Mouse (Mus musculus): ENCODE results near the gene Tbx1. TPM values are rescaled to one million over a fixed set of nuclear protein-coding genes. Genes with fewer than 3 reads are reported as not detected.

Gene Tbx1
- polyA plus RNA-seq, 2 experiments: 8.7 to 12.1 TPM

DNA sequence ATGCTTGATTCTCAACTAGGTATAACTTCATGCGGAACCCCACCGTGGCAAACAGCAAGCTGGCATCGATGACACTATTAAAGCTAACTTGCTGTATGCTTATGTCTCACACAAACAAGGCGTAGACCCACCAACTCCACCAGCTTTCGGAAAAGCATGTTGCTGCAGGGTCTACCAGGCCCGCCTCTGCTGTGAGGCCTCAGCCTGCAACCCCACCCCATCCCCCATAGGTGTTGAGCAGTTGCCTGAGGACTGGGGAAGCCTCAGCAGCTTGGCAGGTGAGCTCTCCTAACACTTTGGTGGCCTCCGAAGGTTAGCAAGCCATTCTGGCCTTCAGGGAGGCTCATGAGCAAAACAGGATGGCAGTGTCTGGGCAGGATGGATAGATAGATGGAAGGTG lies 21.9 kb downstream of the Tbx1 start:
- 70% methylated on average over 7 of the region's 7 CpGs for WGBS
- DNase-seq (ENCODE audit: low spot score) (no peak), ATAC-seq (ENCODE audit: low FRiP score, low read depth) (no peak)
- Histone ChIP-seq H3K9me3 (ENCODE audit: control insufficient read depth, low read length) (no peaks in the 10 kb centered on the region), H3K4me1 (ENCODE audit: control insufficient read depth, insufficient read depth, low read length) (no peaks in the 10 kb centered on the region), H3K9ac (ENCODE audit: low read depth, low read length, severe bottlenecking) (no peak overlapping the region), H3K27me3 (ENCODE audit: control insufficient read depth, insufficient read depth, low read length) (no peaks in the 10 kb centered on the region), H3K27ac (replicated peaks; ENCODE audit: low read depth, low read length) (no peak overlapping the region), H3K36me3 (ENCODE audit: control insufficient read depth, insufficient read depth, low read length) (no peaks in the 10 kb centered on the region), H3K4me3 (replicated peaks; ENCODE audit: low read length) (no peak overlapping the region), H3K4me2 (replicated peaks; ENCODE audit: low read depth, low read length, severe bottlenecking) (no peak overlapping the region)
- no peak for TF ChIP-seq POLR2A (IDR thresholded peaks at IDR 0.05; ENCODE audit: borderline replicate concordance, extremely low read depth, insufficient read depth, insufficient read length)

DNA sequence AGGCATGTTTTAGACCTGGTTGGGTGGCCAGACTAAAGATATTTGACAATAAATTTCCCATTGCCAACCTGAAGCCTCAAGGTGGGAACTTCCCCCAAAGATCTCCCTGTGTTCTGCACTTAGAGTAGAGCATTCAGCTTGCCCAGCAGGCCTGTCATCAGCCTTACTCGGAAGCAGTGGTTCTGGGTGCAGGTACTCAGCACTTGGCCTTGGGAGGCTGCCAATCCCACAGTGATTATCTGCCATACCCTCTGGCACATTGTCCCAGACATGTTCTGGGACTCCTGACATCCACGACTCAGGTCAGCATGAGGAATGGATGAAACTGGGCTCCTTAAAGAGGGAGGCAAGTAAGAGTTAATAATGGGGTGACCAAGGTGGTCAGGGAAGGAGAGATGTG lies 26.0 kb downstream of the Tbx1 start:
- Histone ChIP-seq H3K9ac (ENCODE audit: low read depth, low read length, severe bottlenecking) (no peak overlapping the region), H3K4me1 (ENCODE audit: control insufficient read depth, insufficient read depth, low read length) (no peaks in the 10 kb centered on the region), H3K27ac (replicated peaks; ENCODE audit: low read depth, low read length) (no peak overlapping the region), H3K9me3 (ENCODE audit: control insufficient read depth, low read length) (no peaks in the 10 kb centered on the region), H3K4me3 (replicated peaks; ENCODE audit: low read length) (no peak overlapping the region), H3K4me2 (replicated peaks; ENCODE audit: low read depth, low read length, severe bottlenecking) (no peak overlapping the region), H3K36me3 (ENCODE audit: control insufficient read depth, insufficient read depth, low read length) (no peaks in the 10 kb centered on the region), H3K27me3 (ENCODE audit: control insufficient read depth, insufficient read depth, low read length) (no peaks in the 10 kb centered on the region)
- 72% methylated on average over 2 of the region's 2 CpGs for WGBS
- no peak for DNase-seq (ENCODE audit: low spot score)
- TF ChIP-seq POLR2A (IDR thresholded peaks at IDR 0.05; ENCODE audit: borderline replicate concordance, extremely low read depth, insufficient read depth, insufficient read length): no peak
- no peak for ATAC-seq (ENCODE audit: low FRiP score, low read depth)

DNA sequence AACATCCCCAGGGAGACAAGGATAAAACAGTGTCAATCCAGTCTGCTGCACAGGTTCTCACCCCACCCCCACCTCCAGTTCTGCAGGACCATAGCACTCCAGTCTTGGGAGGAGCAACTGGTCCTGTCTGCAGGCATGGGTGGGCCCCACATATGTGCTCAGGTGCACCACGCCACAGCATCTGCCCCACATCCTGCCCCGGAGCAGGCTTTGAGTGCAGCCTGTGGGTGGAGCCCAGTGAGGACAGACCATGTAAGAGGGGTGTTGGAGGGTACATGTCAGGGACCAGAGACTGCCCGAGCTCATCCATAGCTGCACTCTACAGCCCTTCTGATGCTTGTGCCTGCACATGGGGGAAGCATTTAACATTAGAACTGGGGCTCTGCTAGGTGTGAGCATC lies 34.0 kb downstream of the Tbx1 start:
- 78% methylated on average over 3 of the region's 3 CpGs for WGBS
- no peak overlapping the region for H3K9ac ChIP-seq (ENCODE audit: low read depth, low read length, severe bottlenecking)
- H3K4me2 ChIP-seq (replicated peaks; ENCODE audit: low read depth, low read length, severe bottlenecking): no peak overlapping the region
- ATAC-seq (ENCODE audit: low FRiP score, low read depth): no peak
- H3K36me3 ChIP-seq (ENCODE audit: control insufficient read depth, insufficient read depth, low read length): no peaks in the 10 kb centered on the region
- peaks cover 17% of the 10 kb centered on the region for H3K4me1 ChIP-seq (ENCODE audit: control insufficient read depth, insufficient read depth, low read length)
- no peaks in the 10 kb centered on the region for H3K9me3 ChIP-seq (ENCODE audit: control insufficient read depth, low read length)
- no peak for TF ChIP-seq POLR2A (IDR thresholded peaks at IDR 0.05; ENCODE audit: borderline replicate concordance, extremely low read depth, insufficient read depth, insufficient read length)
- H3K27me3 ChIP-seq (ENCODE audit: control insufficient read depth, insufficient read depth, low read length): no peaks in the 10 kb centered on the region
- H3K4me3 ChIP-seq (replicated peaks; ENCODE audit: low read length): no peak overlapping the region
- no peak overlapping the region for H3K27ac ChIP-seq (replicated peaks; ENCODE audit: low read depth, low read length)
- DNase-seq (ENCODE audit: low spot score): no peak

DNA sequence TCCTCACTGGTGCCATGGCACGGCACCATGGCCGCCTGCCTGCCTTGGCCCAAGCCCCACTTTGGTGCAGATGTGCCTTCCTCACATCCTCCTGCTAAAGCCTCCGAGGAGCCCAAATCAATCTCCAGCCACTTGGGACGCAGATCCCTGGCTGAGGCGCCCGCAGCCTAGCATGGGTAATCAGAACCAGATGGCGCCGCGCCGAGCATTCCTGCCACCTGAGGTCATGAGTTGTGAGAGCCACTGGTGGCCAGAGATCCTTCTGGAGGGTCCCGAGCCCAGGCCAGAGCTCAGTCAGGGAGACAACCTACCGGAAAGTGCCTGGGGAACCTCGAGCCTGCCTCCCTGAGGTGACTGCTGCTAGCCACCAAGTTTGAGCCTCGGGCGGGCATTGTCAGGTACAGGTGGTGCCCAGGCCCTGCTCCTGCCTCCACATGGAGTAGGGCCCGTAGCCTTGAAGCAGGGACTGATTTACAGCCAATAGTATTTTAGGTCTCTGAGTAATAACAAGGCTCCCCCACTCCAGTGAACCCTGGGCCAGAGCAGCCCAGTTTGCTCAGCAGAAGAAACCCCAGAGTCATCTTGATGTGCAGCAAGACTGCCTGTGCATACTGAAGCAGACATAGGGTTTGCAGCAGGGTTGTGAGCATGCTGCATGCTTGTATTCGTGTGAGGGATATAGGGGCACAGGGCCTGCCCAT lies 35.1 kb downstream of the Tbx1 start:
- Histone ChIP-seq H3K27me3 (ENCODE audit: control insufficient read depth, insufficient read depth, low read length) (no peaks in the 10 kb centered on the region), H3K4me2 (replicated peaks; ENCODE audit: low read depth, low read length, severe bottlenecking) (no peak overlapping the region), H3K27ac (replicated peaks; ENCODE audit: low read depth, low read length) (peak overlapping the region; percentile 75), H3K36me3 (ENCODE audit: control insufficient read depth, insufficient read depth, low read length) (no peaks in the 10 kb centered on the region), H3K9me3 (ENCODE audit: control insufficient read depth, low read length) (no peaks in the 10 kb centered on the region), H3K4me1 (ENCODE audit: control insufficient read depth, insufficient read depth, low read length) (peaks cover 17% of the 10 kb centered on the region), H3K9ac (ENCODE audit: low read depth, low read length, severe bottlenecking) (peak overlapping the region; percentile 18; the same call in 1 of the 2 replicates), H3K4me3 (replicated peaks; ENCODE audit: low read length) (no peak overlapping the region)
- DNase-seq (ENCODE audit: low spot score): peak; percentile 80
- no peak for TF ChIP-seq POLR2A (IDR thresholded peaks at IDR 0.05; ENCODE audit: borderline replicate concordance, extremely low read depth, insufficient read depth, insufficient read length)
- WGBS: 13% methylated on average over 17 of the region's 17 CpGs
- ATAC-seq (ENCODE audit: low FRiP score, low read depth): peak; percentile 70

DNA sequence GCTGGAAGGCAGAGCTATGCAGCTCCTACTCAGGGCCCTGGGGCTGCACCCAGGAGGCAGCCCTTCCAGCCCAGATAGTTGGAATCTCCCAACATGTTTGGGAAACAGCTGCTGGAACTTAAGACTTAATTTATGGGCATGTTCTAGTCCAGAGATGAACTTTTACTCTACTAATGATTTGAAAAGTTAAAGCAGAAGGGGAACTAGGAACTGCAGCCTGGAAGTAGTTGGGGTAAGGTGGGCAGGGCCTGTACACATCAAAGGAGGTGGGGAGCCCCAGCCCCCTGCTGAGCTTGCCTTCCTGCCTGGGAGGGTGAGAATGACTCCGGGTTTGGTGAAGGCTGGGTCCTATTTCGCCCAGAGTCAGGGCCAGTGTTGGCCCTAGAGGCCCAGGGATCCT lies 35.8 kb downstream of the Tbx1 start:
- Histone ChIP-seq H3K4me2 (replicated peaks; ENCODE audit: low read depth, low read length, severe bottlenecking) (no peak overlapping the region), H3K4me3 (replicated peaks; ENCODE audit: low read length) (no peak overlapping the region), H3K27me3 (ENCODE audit: control insufficient read depth, insufficient read depth, low read length) (no peaks in the 10 kb centered on the region), H3K9me3 (ENCODE audit: control insufficient read depth, low read length) (no peaks in the 10 kb centered on the region), H3K27ac (replicated peaks; ENCODE audit: low read depth, low read length) (peak overlapping the region; percentile 75), H3K4me1 (ENCODE audit: control insufficient read depth, insufficient read depth, low read length) (peaks cover 17% of the 10 kb centered on the region), H3K36me3 (ENCODE audit: control insufficient read depth, insufficient read depth, low read length) (no peaks in the 10 kb centered on the region), H3K9ac (ENCODE audit: low read depth, low read length, severe bottlenecking) (peak overlapping the region; percentile 18; the same call in 1 of the 2 replicates)
- no peak for TF ChIP-seq POLR2A (IDR thresholded peaks at IDR 0.05; ENCODE audit: borderline replicate concordance, extremely low read depth, insufficient read depth, insufficient read length)
- 22% methylated on average over 2 of the region's 2 CpGs for WGBS
- no peak for DNase-seq (ENCODE audit: low spot score)
- peak; percentile 13; the same call in 1 of the 2 replicates for ATAC-seq (ENCODE audit: low FRiP score, low read depth)

Data from limb, embryonic 14.5 days (tissue).